Mouse (Mus musculus) cortical plate, adult 2 months (tissue): ENCODE measurements around the gene Rps15a.

Experiments used
- CTCF ChIP-seq: fragments of 200-500 bp; IDR thresholded peaks from 2 replicates; pipeline ENCODE4 v1.5.1; 2011; ENCODE audit warnings: mild to moderate bottlenecking, control low read depth, low read length; ENCODE audit not compliant: insufficient read depth; ENCODE audit errors: extremely low read depth
- POLR2A ChIP-seq: fragments of 200-500 bp; IDR thresholded peaks from 2 replicates; pipeline ENCODE4 v1.6.1; 2011; ENCODE audit warnings: mild to moderate bottlenecking, low read length, control low read depth; ENCODE audit not compliant: insufficient read depth; ENCODE audit errors: extremely low read depth

DNA sequence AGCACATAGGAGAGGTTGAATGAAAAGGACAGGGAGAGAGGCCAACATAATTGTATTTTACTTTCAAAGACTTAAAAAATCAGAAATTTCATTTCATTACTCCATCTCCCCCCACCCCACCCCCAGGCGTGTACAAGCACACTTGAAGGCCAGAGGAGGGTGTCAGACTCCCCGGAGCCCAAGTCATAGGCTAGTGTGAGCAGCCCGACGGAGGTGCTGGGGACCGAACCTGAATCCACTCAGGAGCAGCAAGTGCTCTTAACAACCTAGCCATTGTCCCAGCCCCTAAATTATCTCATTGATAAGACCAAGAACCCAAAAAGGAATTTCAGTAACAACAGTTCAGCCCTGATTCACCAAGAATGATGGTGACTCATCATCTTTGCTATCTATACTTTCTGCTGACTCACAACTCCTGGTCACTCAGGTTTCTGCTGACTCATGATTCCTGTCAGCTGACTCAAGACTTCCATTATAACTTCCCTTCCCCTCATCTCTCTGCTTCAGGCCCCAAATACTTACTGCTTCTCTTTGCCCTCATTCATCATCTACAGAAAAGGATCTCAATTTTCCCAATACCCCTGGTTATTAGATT, 11.4 kb downstream of the Rps15a start:
- TF ChIP-seq CTCF: no peak
- no peak for TF ChIP-seq POLR2A
